Mouse (Mus musculus) G1E (cell line): ENCODE measurements around the gene Nfu1.

Experiments used
- CTCF ChIP-seq: IDR thresholded peaks from 2 replicates; pipeline ENCODE4 v1.5.1; 2012; ENCODE audit warnings: low read depth, low read length, inconsistent platforms, mixed read lengths
- TAL1 ChIP-seq: conservative IDR thresholded peaks from 2 replicates; pipeline ENCODE4 v1.6.1; 2012; ENCODE audit warnings: low read depth, low read length, inconsistent platforms, mixed read lengths

GRCm38 (mm10) chr6:87041431-87041830 lies 32.4 kb downstream of the Nfu1 start:
- TF ChIP-seq CTCF (no peak), TAL1 (no peak)
